Mouse (Mus musculus): ENCODE measurements around the gene Gm8126. TPM values are rescaled to one million over a fixed set of nuclear protein-coding genes. Genes with fewer than 3 reads are reported as not detected.

Gm8126 gene
- total RNA-seq, 2 experiments from 2014 or later, result not detected

Other genes starting within 250 kb of the Gm8126 start
- gene Gm10376, start 243.0 kb upstream of the Gm8126 start, total RNA-seq (2021), result not detected
- gene Gm8094, start 182.0 kb upstream of the Gm8126 start, total RNA-seq (2021), result not detected
- not detected for gene Gm8104, start 158.0 kb upstream of the Gm8126 start, total RNA-seq (2021)
- gene Gm7233, start 78.8 kb upstream of the Gm8126 start, total RNA-seq (2021), result not detected
- gene Gm8122, start 23.3 kb upstream of the Gm8126 start, total RNA-seq (2021), result not detected
- not detected for gene Gm9732, start 16.4 kb downstream of the Gm8126 start, total RNA-seq (2021)
- gene Gm8127, start 35.2 kb downstream of the Gm8126 start, total RNA-seq (2021), result not detected
- not detected for gene 1700001F09Rik, start 89.2 kb downstream of the Gm8126 start, total RNA-seq (2021)
- gene Gm8138, start 157.7 kb downstream of the Gm8126 start, total RNA-seq (2021), result not detected

Measured in gastrocnemius, adult 2 months (tissue).